Mouse (Mus musculus) lung, postnatal 10 days (tissue): ENCODE measurements at regions not wholly inside any gene's neighbourhood (a gene's known extent, or its start where the extent isn't known, plus 50 kb on each side); places are given as distances from the start of the nearest gene placed in this dataset.

Experiments
- DNase-seq: peaks from one replicate; pipeline ENCODE4 v3.0.0; 2021

DNA sequence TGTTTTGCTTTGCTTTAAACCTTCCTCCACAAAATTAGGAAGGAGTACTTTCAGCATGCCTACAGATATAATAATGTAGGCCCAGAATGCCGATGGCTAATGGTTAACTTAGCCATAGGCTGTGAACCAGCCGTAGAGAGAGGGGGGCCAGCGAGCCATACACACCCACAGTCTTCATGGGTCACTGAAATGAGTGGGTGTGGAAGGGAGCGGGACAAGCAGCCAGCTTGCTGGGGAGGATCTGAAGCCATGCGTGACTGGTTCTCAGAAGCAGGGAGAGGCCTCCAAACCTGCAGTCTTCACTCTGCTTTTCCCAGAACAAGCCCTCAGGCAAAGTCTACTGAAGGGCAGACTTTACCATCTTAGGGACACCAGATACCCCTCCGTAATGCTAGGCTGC lies 50.8 kb upstream of the Ptpn13 start:
- no peak for DNase-seq

DNA sequence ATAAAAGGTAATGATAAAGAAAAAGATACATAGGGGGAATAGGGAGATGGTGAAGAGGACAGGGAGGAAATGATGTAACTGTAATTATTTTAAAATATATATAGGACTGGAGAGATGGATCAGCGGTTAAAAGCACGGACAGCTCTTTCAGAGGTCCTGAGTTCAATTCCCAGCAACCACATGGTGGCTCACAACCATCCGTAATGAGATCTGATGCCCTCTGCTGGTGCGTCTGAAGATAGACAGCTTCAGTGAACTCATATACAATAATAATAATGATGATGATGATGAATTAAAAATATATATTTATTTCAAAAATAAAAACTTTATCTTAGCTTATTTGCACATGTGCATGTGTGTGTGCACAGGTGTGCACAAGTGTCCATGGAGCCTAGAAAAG lies 51.9 kb upstream of the Ptpn13 start:
- no peak for DNase-seq

DNA sequence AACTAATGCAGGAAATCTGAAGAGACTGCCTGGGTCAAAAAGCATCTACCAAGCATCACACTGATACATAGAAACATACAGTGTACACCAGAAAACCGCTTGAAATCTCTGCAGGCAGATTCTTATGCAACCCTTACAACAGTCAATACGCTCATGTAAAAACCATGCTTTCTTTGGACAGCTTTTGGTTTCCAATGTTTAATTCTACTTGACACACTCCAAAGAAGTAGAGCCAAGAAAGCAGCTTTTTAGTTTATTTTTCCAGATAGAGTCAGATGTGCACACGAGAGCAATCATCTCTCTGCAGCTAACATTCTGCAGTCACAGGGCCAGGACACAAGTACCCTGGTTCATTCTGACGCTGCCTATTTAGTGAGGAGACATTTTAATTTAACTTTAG lies 54.5 kb upstream of the Ptpn13 start:
- DNase-seq: peak; percentile 15

DNA sequence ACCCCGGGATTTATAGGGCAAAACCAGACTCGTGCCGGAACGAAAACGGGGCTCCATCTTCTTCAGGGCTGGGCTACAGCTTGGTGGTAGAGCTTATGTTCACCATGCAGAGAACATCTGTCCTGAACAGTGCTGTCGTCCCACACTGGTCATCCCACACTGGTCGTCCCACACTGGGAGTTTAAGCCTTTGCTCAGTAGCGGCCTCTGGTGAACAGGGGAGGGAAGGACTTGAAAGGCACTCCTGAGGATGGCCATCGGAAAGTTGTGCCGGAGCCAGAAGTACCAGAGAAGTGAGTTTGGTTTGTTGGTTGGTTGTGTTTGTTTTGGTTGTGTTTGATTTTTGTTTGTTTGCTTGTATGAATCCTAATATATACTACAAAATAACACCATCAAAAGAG lies 56.0 kb upstream of the Ptpn13 start:
- peak; percentile 26 for DNase-seq

DNA sequence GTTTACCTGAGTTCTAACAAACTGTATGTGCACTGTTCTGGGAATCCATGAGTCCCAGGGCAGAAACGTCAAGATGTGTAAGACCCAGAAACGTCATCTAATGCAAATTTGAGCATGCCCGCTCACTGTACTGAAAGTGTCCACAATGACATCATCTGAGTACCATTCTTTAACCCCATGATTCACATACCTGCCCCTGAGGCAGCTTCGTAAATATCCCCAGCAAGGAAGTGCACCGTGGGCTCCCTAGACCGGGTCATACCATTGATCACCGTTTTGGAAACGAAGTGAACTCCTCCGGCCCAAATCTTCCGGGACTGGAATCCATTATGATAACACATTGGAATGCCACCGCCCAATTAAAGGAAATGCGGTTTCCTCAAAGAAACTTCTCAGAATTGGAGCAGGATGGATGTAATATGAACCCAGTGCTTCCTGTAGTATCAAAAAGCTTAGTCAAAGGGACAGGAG lies 57.8 kb upstream of the Ptpn13 start:
- no peak for DNase-seq

DNA sequence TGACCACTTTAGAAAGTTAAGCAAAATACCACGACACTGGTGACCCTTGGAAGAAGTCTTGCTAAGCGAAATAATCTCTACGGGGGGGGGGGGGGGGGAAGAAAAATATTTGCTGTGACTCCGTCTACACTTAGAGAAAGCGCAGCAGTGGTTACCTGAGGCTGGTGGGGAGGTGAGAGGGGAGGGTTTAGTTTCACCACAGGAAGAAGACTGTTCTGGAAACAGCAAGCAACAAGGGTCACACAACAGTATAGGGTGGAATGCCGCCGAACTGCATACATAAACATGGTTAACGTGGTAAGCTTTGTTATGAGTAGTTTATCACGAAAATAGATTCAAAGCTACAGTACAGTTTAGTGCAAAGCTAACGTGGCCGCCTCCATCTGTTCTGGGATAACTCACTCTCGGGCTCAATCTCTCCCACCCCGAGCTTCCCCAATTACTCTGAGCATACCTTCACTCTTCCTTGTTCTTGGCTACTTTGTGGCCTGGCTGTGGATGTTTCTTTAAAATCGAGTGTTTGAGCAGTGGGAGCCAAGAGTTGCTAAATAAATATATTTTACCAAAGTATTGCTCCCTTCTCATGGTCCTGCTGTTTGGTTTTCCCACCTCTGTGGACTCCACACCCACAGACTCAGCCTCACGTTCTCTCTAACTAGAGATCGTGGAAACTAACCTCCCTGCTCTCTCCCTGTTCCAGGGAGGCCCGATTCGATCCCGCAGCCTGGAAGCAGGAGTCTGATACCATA lies 59.1 kb upstream of the Ptpn13 start:
- no peak for DNase-seq

DNA sequence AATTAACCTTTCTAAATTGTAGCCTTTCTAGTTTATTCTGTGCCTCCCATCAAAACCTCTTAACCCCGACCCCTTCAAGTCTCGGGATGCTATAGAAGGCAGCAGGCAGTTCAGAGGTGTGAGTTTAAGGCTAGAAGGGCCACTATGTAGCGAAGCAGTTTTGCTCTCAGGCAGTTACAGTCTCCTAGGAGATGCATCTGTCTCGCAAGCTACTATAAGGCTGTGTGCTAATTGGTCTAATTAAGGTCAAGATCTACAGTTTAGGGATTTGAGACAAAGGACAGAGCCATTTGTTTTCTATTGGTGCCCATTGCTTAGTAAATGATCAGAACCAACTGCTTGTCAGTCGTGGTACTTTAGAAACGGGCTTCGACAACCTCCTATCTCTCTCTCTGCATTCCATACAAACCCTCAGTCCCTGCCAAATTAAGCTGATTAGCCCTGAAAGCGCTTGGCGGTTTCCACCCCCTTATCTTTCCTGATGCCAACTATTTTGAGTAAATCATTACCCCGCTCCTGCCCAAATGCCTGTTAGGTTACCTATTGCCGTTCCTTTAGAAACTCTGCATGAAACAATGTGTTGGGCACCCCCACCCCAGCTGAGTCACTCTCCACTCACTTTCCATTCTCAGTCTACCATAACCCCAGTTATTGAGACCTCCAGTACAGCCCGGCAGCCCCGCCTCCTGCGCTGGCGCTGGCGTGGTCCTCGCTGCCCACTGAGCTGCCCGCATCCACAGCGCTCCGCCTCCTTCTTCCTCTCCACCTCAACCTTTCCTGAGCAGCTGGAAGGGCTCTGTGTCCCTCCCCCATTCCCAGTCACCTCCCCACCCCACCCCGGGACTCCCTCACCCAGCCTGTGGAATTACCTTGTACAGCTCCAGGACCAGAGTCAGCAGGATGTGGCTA lies 59.9 kb upstream of the Ptpn13 start:
- DNase-seq: peak; percentile 57

DNA sequence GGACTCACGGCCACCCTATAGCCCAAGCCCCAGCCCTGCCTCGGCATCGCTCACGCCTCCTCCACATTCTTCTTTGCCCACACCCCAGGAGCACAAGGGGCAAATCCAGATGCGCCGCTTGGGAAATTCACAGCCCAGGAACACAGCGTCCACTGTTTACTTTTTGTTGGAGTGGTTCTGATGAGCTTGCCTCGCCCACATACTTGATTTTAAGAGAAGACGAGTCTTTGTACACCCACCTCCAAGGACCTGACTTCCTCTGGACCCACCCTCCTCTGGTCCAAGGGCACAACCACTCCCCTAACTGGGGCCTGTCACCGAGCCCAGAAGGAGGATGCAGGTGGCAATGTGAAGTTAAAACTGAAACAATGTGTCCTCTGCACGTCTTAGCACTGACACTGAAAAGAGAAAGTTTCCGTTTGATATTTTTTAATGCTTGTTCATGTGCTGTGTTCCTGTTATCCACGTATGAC lies 64.2 kb upstream of the Ptpn13 start:
- DNase-seq: peak; percentile 33

DNA sequence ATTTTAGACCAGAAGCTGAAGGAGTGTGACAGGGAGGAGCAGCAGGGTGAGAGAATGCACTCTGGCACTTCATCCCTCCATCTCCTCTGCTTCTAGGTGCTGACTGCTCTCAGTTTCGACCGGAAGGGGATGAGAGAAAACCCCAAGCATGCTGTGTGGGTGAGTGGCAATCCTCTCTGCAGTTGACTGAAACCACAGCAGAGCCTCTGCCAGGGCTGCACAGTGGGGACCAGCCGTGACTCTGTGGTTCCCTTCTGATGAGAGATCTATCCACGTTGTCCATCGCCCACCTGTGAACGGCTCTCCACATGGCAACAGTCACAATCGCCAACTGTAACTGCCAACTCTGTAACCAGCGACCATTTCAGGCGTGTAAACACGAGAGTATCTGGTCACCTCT lies 64.6 kb upstream of the Ptpn13 start:
- no peak for DNase-seq

DNA sequence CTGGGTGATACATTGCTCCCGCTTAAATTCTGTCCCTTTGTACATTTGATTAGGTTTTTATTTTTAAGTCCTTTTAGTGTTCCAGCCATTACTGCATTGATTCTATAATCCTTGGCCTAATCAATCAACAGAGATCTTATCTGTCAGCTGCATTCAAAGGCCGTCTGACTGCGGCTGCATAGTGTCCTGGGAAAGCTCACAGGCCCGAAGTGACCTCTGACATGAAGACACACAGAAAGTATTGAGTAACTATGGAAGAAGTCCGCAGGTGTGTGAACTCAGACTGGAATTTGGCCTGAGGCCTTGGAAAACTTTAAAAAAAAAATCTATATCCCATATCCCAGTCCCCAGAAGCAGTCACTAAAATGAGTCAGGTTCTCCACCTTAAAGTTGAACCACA lies 67.4 kb upstream of the Ptpn13 start:
- DNase-seq: no peak

DNA sequence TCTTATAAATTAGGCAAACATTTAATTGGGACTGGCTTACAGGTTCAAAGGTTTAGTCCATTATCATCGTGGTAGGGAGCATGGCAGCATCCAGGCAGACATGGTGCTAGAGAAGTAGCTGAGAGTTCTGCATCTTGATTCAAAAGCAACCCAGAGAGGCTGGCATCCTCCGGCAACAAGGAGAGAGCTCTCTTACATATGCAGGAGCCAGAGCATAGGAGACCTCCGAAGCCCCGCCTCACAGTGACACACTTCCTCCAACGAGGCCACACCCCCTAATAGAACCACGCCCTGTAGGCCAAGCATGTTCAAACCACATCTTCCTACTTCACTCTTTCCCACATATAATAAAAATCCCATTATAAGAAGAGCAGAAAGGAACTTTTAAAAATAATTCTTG lies 68.5 kb upstream of the Ptpn13 start:
- peak; percentile 65 for DNase-seq

DNA sequence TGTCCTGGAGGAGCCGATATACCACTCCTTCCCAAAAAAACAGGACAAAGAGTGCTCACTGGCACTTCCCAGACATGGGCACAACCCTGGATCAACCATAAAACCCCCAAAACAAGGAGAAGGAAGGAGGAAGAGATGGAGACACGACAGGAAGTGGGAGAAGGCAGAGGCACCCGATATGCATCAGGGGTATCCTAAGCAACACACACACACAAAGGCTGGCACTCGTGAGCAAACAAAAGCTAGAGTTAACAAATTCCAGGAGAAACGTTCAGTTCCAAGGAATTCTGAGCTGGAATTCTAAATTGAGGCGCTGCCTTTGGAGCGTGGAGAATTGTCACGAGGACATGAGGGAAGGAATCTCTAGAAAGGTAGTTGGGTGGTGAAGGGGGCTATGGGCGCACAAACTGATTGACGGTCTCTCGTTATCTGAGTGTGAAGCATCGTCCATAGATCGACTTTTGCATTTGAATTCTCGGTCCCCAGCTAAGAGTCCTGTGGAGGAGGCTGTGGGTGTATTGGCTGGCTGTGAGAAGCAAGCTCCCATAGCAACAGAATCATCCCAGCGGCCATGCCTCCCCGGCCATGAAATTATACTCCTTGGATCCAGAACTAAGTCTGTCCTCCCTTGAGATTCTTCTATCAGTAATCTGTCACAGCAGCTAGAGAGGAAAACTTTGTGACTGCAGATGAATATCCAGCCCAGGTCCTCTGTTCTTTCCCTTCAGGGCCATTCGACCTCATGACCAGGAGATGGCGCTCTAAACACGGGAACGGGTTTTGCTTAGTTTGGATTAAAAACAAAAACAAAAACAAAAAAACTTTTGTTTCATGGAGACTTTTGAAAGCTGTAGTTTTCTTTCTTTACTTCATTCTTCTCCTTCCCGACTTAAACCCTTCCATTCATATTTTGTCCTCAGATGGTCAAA lies 69.4 kb upstream of the Ptpn13 start:
- peak; percentile 74 for DNase-seq

DNA sequence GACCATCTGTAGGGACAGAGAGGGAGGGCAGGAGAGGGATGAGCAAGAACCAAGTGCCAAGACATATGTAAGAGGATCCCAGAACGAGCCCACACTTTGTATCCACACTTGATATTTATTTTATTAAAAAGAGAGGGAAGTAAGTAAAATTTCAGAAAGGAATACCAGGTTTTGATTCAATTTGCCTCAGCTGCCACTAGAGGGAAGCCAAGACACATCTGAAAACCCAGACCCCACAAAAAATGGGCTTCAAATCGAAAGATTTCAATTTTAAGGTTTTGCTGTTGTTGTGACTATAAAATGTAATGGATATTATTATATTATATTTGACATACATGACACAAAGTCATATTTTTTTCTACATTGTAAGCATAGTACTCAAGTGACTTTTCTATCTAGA lies 81.1 kb upstream of the Ptpn13 start:
- DNase-seq: peak; percentile 35

DNA sequence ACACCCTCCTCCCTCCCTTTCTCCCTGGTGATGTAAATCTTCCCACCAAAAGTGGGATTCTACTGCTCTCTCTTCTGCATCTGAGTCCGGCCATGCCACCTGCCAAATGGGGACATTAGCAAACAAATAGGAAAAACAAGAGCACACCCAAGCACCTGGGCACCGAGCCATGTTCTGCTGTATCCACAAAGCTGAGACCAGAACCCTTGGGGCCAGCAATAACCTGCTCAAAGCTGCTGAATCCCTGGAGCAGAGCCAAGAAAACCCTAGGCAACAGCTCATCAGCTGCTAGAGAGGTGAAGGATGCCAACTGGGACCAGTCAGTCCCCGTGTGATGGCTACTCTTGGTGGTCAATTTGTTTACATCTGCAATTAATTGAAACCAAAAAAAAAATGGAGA lies 83.5 kb upstream of the Ptpn13 start:
- peak; percentile 27 for DNase-seq

DNA sequence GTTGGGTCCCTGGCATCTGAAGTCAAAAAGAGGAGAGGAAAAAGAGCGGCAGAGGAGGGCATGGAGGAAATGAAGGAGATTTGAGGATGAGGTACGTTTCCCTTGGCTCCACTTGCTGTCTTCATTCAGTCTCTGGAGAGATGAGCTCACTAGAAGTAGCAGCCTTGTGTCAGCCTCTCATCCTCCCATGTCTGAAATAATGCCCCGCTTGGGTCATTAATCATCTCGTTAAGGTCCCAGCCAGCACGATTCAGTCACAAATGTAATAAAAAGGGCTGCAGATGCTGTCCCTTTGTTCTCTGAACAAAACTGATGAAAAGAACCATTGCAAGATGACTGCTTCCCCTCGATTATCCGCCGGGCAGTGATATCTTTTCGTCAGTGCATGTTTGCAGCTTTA lies 84.4 kb upstream of the Ptpn13 start:
- no peak for DNase-seq

DNA sequence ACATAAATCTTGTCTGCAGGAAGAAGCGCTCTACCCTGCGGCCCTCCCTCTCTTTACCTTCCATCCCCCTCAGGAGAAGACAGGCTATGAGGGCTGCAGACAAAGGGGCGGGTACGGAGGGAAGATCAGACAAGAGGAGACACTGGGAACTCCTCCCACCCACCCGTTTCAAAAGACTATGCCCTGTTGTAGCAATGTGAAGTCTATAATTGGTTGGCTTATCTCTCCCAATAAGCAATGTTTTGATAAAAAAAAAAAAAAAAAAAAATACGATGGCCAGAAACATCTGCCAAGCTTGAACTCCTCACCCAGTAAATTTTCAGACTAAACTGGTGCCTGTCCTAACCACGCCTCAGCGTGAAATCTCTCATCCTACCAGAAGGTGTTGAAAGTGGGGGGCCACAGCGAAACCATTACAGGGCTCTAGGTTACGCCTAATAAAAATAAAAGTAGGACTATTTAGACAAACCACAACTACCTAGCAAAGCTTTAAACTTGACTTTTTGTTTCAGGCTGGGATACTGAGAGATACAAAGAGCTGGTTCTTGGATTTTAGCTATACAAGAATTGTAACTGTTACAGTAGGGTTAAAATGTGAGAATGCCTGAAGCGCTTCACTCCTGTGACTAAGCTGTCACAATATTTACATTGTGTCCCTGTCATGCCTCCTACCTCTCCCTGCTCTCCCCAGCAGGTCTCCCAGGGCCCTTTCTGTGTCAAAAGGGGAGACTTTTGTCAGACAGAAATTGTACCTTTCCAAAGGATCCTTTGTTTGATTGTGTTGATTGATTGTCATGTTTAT lies 88.1 kb upstream of the Ptpn13 start:
- no peak for DNase-seq

DNA sequence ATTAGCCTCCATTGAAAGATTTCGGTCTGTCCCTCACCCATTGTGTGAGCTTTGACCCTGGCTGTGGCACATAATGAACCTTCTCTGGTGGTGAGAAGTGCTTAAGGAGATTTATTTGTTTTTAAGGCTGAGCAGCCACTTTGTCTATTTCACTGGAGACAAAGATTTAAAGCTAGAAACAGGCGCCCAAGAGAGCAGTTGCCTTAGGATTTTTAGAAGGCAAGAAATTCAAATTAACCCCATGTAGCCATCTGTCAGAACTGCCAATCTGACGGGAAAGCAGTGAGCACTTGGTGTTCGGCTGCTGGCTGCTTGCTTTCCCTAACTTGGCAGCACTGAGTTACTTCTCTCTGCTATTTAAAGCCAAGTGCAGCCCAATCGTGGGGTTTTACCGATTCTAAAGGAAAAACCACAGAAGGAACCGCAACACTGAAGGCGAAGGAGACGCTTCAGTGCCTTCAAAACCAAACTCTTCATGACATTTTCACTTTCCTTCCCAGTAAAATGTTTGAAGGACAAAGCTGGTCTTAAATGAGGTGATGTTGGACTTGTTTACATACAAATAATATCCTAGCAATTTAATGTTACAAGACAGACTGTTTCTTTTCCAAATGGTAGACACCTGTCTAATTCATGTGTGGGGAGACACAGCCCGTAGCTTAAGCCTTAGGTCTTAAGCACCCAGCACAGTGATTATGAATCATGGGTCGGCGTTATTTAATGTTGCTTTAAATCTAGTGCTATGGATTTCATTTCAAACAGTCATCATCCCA lies 88.9 kb upstream of the Ptpn13 start:
- no peak for DNase-seq

DNA sequence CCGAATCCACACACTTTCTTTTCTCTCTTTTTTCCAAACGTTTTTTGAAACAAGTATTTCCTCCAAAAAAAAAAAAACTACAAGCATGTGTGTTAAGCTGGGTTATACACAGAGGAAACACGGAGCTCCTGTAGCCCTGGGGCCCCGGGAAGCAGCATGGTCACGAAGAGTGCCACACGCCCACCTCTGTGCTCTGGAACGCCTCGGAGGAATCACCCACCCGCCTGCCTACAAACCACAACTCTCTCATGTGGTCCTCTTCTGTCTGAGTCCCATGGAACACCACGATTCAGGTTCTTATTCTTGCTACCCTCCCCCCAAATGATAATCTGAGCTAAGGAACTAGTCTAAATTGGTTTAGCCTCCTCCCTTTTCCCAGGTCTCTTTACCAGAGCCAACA lies 98.6 kb upstream of the Ptpn13 start:
- DNase-seq: no peak

DNA sequence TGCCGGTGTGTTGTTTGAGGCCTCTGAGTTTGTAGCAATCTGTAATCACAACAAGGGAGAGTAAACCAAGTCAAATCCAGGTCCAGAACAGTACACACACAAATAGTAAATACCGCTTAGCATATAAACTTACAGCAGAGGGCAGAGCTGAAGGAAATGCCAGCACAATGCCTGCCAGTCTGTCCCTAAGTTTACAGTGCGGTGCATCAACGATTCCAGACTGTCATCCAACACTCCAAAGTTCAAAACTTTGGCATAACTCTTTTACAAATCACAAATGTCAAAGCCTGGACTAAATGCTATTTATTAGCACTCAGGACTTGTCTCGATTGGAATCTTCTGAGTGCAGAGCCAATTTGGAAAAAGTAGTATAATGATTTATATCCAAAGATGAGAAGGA lies 104.7 kb upstream of the Ptpn13 start:
- no peak for DNase-seq

DNA sequence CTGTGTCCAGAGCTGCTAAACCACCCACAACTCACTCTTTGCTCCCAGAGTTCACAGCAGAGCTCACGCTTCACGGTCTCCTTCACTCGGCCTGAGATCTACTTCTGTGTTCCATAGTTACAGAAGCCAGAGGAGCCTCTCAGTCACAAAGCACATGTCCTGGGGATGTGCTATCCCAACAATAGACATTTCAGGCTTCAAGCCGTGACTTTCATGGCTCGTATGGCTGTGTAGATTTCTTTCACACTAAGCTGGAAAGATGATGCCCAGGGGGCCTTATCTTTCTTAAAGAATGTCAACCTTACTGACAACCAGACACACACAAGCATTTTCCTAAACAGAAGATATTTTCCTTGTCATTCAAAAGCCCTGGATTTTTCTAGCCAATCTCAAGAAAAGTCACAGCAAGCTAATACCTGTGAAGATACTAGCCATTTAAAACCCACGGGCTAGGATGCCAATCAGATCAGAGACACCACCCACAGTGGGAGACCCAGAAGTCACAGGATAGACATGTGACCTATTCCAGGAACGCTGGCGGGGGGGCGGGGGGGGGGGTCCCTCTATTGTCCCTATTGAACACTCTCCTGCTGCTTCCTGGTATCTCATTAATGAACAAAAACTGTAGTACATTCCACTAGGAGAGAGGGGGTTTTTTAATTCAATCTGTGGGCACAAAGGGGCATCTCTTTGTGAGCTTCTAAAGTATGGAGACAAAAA lies 98.8 kb upstream of the Mapk10 start:
- no peak for DNase-seq
